Mouse (Mus musculus): ENCODE results near the gene Ermard. TPM values are rescaled to one million over a fixed set of nuclear protein-coding genes. Genes with fewer than 3 reads are reported as not detected.

Gene Ermard
- polyA plus RNA-seq, 1 experiment from 2014 or later = 74.3 TPM

DNA sequence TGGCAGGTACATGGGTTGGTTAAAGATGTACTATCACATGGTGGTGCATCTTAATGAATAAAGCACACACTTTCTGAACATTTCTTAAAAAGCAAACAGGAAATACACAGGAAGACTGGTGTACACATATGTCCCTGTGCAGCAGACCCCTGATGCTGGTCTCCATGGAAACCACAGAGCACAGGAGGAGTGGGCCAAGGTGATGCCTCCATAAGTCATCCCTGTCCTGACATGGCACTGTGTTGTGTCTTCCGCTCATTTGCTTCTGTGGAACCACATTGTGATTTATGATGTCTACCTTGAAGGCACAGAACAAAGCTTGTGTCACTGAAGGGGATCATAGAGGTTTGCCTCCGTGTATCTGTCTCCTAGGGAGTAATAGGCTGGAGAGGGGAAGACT lies 31.2 kb downstream of the Ermard start:
- Histone ChIP-seq H3K4me2 (ENCODE audit: low read length) (no peak overlapping the region), H3K36me3 (ENCODE audit: control insufficient read depth, insufficient read depth, low read length) (no peaks in the 10 kb centered on the region), H3K4me1 (ENCODE audit: control insufficient read depth, insufficient read depth, low read length) (no peaks in the 10 kb centered on the region), H3K27me3 (ENCODE audit: control insufficient read depth, insufficient read depth, low read depth, low read length) (no peaks in the 10 kb centered on the region), H3K4me3 (ENCODE audit: low read depth, low read length) (no peak overlapping the region), H3K27ac (ENCODE audit: low read length) (no peak overlapping the region), H3K9me3 (replicated peaks; ENCODE audit: control insufficient read depth, low read length, poor library complexity, severe bottlenecking) (no peaks in the 10 kb centered on the region), H3K9ac (ENCODE audit: low read depth, low read length) (no peak overlapping the region)
- WGBS = 85% methylated on average over 2 of the region's 2 CpGs
- no peak for ATAC-seq

DNA sequence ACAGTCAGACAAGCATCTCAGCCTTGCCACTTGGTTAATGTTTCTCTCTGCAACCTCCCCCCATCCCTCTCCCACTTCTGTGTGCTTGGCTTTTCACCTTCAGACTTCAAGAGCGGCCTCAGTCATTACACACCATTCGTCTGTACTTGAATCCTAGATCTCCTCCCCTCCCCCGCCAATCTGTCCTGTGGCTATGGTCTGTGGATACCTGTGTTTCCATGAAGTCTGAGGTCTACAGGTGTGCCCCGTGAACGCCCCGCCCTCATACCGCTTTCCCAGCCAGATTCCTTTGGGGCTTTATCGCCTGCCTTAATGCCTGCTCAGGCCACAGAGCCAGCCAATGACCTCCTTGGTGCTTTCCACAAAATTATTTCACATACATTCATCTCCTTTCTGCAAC lies 34.0 kb downstream of the Ermard start:
- 90% methylated on average over 8 of the region's 8 CpGs for WGBS
- Histone ChIP-seq H3K27me3 (ENCODE audit: control insufficient read depth, insufficient read depth, low read depth, low read length) (no peaks in the 10 kb centered on the region), H3K4me1 (ENCODE audit: control insufficient read depth, insufficient read depth, low read length) (no peaks in the 10 kb centered on the region), H3K27ac (ENCODE audit: low read length) (no peak overlapping the region), H3K36me3 (ENCODE audit: control insufficient read depth, insufficient read depth, low read length) (no peaks in the 10 kb centered on the region), H3K9me3 (replicated peaks; ENCODE audit: control insufficient read depth, low read length, poor library complexity, severe bottlenecking) (no peaks in the 10 kb centered on the region), H3K4me2 (ENCODE audit: low read length) (no peak overlapping the region), H3K9ac (ENCODE audit: low read depth, low read length) (no peak overlapping the region), H3K4me3 (ENCODE audit: low read depth, low read length) (no peak overlapping the region)
- no peak for ATAC-seq

DNA sequence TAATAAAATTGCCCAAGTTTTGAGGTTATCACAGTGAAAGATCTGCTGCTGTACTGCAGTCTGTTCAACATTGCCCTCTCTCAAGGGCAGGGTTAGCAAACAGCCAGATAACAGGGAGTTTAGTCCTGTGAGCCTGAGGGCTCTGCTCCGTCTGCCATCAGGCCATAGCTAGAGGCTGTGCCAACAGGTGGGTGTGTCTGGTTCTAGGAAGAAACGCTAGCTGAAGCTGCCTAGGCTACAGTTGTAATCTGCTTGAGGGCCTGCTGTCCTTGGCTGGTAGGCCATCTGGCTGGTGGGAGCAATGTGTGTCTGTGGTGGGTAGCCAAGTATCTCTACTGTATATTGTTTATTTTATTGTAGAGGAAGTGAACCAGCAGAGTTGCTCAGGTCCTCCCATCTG lies 36.5 kb downstream of the Ermard start:
- no peak overlapping the region for H3K4me3 ChIP-seq (ENCODE audit: low read depth, low read length)
- no peak overlapping the region for H3K9ac ChIP-seq (ENCODE audit: low read depth, low read length)
- no peaks in the 10 kb centered on the region for H3K9me3 ChIP-seq (replicated peaks; ENCODE audit: control insufficient read depth, low read length, poor library complexity, severe bottlenecking)
- no peaks in the 10 kb centered on the region for H3K36me3 ChIP-seq (ENCODE audit: control insufficient read depth, insufficient read depth, low read length)
- no peaks in the 10 kb centered on the region for H3K27me3 ChIP-seq (ENCODE audit: control insufficient read depth, insufficient read depth, low read depth, low read length)
- ATAC-seq = no peak
- no peaks in the 10 kb centered on the region for H3K4me1 ChIP-seq (ENCODE audit: control insufficient read depth, insufficient read depth, low read length)
- no peak overlapping the region for H3K27ac ChIP-seq (ENCODE audit: low read length)
- 65% methylated on average over 2 of the region's 2 CpGs for WGBS
- no peak overlapping the region for H3K4me2 ChIP-seq (ENCODE audit: low read length)

DNA sequence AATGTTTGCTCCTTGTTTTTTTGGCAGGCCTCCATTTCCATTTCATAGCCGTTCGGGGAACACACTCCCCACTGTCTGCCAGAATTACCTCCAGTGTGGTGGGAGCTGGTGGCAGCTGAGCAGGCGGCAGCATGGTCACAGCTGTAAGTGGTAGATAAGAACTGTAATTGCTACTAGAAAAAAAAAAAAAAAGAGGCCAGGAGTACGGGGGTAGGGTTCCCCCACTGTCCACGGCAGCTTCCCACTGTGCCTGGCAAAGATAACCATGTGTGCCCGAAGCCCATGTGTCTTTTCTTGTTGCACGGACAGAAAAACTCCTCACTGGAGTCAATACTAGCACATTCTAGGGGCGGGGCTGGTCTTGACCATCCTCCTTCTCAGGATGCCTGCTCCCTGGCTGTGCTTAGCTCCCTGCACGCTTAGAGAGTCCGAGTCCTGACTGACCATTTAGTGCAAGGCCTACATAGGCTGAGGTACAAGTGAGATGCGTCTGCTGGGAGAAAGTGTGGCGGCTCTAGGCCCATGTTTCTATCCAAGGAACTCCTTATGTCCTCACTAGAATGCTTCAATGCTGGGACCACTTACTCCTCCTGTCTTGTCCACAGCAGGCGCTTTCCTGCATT lies 43.3 kb downstream of the Ermard start:
- Histone ChIP-seq H3K9ac (ENCODE audit: low read depth, low read length) (no peak overlapping the region), H3K4me2 (ENCODE audit: low read length) (no peak overlapping the region), H3K9me3 (replicated peaks; ENCODE audit: control insufficient read depth, low read length, poor library complexity, severe bottlenecking) (no peaks in the 10 kb centered on the region), H3K27ac (ENCODE audit: low read length) (no peak overlapping the region), H3K4me1 (ENCODE audit: control insufficient read depth, insufficient read depth, low read length) (peaks cover 13% of the 10 kb centered on the region), H3K36me3 (ENCODE audit: control insufficient read depth, insufficient read depth, low read length) (no peaks in the 10 kb centered on the region), H3K27me3 (ENCODE audit: control insufficient read depth, insufficient read depth, low read depth, low read length) (no peaks in the 10 kb centered on the region), H3K4me3 (ENCODE audit: low read depth, low read length) (no peak overlapping the region)
- 71% methylated on average over 13 of the region's 13 CpGs for WGBS
- ATAC-seq = no peak

DNA sequence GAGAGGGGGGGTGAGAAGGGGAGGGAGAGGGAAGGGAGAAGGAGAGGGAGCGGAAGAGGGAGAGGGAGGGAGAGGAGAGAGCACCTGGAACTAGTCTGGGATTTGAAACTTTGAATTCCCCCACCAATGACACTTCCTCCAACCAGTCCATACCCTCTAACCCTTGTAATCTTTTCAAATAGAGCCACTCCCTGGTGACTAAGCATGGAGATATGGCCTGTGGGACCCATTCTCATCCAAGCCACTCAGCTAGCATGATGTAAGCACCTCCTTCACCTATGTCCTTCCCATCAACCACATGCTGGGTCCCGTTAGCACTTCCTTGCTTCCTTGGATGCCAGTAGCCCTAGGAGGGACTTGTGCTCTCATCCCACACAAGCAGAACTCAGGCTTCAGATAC lies 44.0 kb downstream of the Ermard start:
- ATAC-seq = no peak
- 80% methylated on average over 2 of the region's 2 CpGs for WGBS
- Histone ChIP-seq H3K4me3 (ENCODE audit: low read depth, low read length) (no peak overlapping the region), H3K27ac (ENCODE audit: low read length) (no peak overlapping the region), H3K4me2 (ENCODE audit: low read length) (no peak overlapping the region), H3K9ac (ENCODE audit: low read depth, low read length) (no peak overlapping the region), H3K36me3 (ENCODE audit: control insufficient read depth, insufficient read depth, low read length) (no peaks in the 10 kb centered on the region), H3K4me1 (ENCODE audit: control insufficient read depth, insufficient read depth, low read length) (peaks cover 13% of the 10 kb centered on the region), H3K27me3 (ENCODE audit: control insufficient read depth, insufficient read depth, low read depth, low read length) (no peaks in the 10 kb centered on the region), H3K9me3 (replicated peaks; ENCODE audit: control insufficient read depth, low read length, poor library complexity, severe bottlenecking) (no peaks in the 10 kb centered on the region)

DNA sequence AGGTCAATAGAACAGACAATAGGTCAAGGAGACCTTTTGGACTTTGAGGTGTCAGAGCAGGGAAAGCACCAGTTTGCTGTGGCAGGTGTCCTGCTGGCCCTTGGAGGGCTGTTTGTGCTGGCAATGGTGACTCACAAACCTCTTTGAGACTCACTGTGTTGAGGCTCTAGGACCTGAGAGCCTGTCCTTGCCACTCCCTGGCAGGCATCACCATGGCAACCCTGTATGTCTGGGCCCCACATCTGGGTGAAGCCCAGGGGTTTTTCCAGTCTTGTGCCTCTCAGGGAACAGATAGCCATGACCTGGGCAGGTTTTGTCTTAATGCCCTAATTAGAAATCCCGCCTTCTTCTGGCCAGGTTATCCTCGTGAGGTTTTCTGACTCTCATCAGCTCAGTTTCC lies 47.2 kb downstream of the Ermard start:
- peak; percentile 66; the same call in 1 of the 2 replicates for ATAC-seq
- H3K4me2 ChIP-seq (ENCODE audit: low read length) = no peak overlapping the region

DNA sequence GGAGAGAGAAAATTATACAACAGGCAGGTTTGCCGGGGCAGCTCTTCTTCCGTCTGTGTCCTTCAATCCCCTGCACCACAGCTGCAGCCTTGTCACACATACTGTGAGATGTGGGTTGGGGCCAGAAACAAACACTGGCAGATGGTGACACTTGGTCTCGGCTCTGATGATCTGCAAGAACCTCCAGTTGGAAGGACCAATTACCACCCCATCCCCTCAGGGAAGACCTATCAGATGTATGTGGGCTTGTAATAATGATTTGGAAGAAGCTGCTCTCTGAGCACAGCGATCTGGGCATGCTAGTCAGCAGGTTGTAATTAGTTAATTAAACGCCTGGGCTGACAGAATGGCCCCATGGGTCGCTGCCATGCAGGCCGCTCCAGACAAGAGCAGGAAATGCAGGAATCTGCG lies 47.6 kb downstream of the Ermard start:
- Histone ChIP-seq H3K36me3 (ENCODE audit: control insufficient read depth, insufficient read depth, low read length) (no peaks in the 10 kb centered on the region), H3K27me3 (ENCODE audit: control insufficient read depth, insufficient read depth, low read depth, low read length) (no peaks in the 10 kb centered on the region), H3K4me1 (ENCODE audit: control insufficient read depth, insufficient read depth, low read length) (peaks cover 13% of the 10 kb centered on the region), H3K27ac (ENCODE audit: low read length) (peak overlapping the region; percentile 41), H3K4me3 (ENCODE audit: low read depth, low read length) (no peak overlapping the region), H3K9me3 (replicated peaks; ENCODE audit: control insufficient read depth, low read length, poor library complexity, severe bottlenecking) (no peaks in the 10 kb centered on the region), H3K9ac (ENCODE audit: low read depth, low read length) (peak overlapping the region; percentile 35; the same call in 1 of the 2 replicates), H3K4me2 (ENCODE audit: low read length) (no peak overlapping the region)
- peak; percentile 73 for ATAC-seq
- 10% methylated on average over 8 of the region's 8 CpGs for WGBS

More for the DNA sequence above, 47.2 kb downstream of the Ermard start:
- Histone ChIP-seq H3K36me3 (ENCODE audit: control insufficient read depth, insufficient read depth, low read length) (no peaks in the 10 kb centered on the region), H3K4me3 (ENCODE audit: low read depth, low read length) (no peak overlapping the region), H3K27ac (ENCODE audit: low read length) (peak overlapping the region; percentile 37; the same call in 1 of the 2 replicates), H3K9me3 (replicated peaks; ENCODE audit: control insufficient read depth, low read length, poor library complexity, severe bottlenecking) (no peaks in the 10 kb centered on the region), H3K9ac (ENCODE audit: low read depth, low read length) (peak overlapping the region; percentile 48; the same call in 1 of the 2 replicates), H3K27me3 (ENCODE audit: control insufficient read depth, insufficient read depth, low read depth, low read length) (no peaks in the 10 kb centered on the region), H3K4me1 (ENCODE audit: control insufficient read depth, insufficient read depth, low read length) (peaks cover 13% of the 10 kb centered on the region)
- 27% methylated on average over 2 of the region's 2 CpGs for WGBS

DNA sequence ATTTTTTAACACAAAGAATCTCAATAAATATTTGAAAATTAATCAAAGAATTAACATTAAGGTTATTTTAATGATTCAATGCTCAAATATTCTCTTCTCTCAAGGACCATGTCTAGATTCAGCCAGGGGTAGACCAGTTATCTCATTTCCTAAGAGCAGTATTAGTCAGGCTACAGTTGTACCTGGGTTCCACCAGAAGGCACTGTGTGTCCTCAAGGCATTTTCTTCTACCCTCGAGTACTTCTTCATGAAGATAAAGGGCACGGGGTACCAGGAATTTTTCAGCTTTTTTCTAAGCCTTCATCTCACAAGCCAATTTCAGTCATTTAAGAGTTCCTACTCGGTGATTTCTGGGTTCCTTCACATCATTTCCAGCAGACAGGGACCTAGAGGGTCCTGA lies 50.7 kb downstream of the Ermard start:
- H3K4me2 ChIP-seq (ENCODE audit: low read length) = no peak overlapping the region
- H3K4me1 ChIP-seq (ENCODE audit: control insufficient read depth, insufficient read depth, low read length) = peaks cover 13% of the 10 kb centered on the region
- no peak for ATAC-seq
- 83% methylated on average over 3 of the region's 3 CpGs for WGBS
- H3K9ac ChIP-seq (ENCODE audit: low read depth, low read length) = no peak overlapping the region
- no peaks in the 10 kb centered on the region for H3K9me3 ChIP-seq (replicated peaks; ENCODE audit: control insufficient read depth, low read length, poor library complexity, severe bottlenecking)
- no peak overlapping the region for H3K27ac ChIP-seq (ENCODE audit: low read length)
- H3K27me3 ChIP-seq (ENCODE audit: control insufficient read depth, insufficient read depth, low read depth, low read length) = no peaks in the 10 kb centered on the region
- no peaks in the 10 kb centered on the region for H3K36me3 ChIP-seq (ENCODE audit: control insufficient read depth, insufficient read depth, low read length)
- no peak overlapping the region for H3K4me3 ChIP-seq (ENCODE audit: low read depth, low read length)

DNA sequence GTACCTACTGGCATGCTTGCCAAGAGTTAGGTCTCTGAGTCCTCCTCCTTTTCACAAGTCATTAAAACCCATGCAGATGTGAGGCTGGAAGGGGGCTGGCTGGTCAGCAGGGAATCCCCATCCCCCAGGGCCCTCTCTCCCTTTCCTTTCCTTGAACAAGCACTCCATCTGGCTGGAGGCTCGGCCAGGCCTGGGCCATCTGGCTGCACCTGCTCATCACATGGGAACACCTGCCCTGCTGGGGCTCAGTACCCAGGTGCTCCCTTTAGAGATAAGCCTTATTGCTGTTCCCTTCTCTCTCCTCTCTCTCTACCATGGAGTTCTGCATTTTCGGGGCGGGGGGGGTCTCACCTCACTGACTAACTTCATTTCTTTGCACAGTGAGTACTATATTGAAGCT lies 52.5 kb downstream of the Ermard start:
- Histone ChIP-seq H3K36me3 (ENCODE audit: control insufficient read depth, insufficient read depth, low read length) (no peaks in the 10 kb centered on the region), H3K4me2 (ENCODE audit: low read length) (no peak overlapping the region), H3K27me3 (ENCODE audit: control insufficient read depth, insufficient read depth, low read depth, low read length) (no peaks in the 10 kb centered on the region), H3K27ac (ENCODE audit: low read length) (no peak overlapping the region), H3K4me1 (ENCODE audit: control insufficient read depth, insufficient read depth, low read length) (peaks cover 6% of the 10 kb centered on the region), H3K9ac (ENCODE audit: low read depth, low read length) (no peak overlapping the region), H3K4me3 (ENCODE audit: low read depth, low read length) (no peak overlapping the region), H3K9me3 (replicated peaks; ENCODE audit: control insufficient read depth, low read length, poor library complexity, severe bottlenecking) (no peaks in the 10 kb centered on the region)
- no peak for ATAC-seq
- WGBS = 38% methylated on average over 3 of the region's 3 CpGs

Measured in midbrain, embryonic 16.5 days (tissue).